Mouse (Mus musculus) cerebellum, postnatal 10 days (tissue): ENCODE results near the gene Ccdc150.

Experiments used
- DNase-seq, 2 experiments: peaks; one replicate each; pipeline ENCODE4 v3.0.0; 2021; ENCODE audit warnings: mixed read lengths in 2 of 2

Ccdc150 gene

GRCm38 (mm10) chr1:54250158-54250866 lies at the start of gene Ccdc150:
Gene Ccdc150 (plus strand): TSS chr1:54250683.
- peak; percentile 99 for DNase-seq

GRCm38 (mm10) chr1:54220273-54220672 lies 30.2 kb upstream of the Ccdc150 start:
- DNase-seq, result no peak

- no peak for DNase-seq
Observed at GRCm38 (mm10) chr1:54242722-54243121, 7.8 kb upstream of the Ccdc150 start.

- peak; percentile 4 to 6 for DNase-seq
Observed at GRCm38 (mm10) chr1:54275552-54275951, 25.1 kb downstream of the Ccdc150 start.

GRCm38 (mm10) chr1:54279628-54280027 lies 29.1 kb downstream of the Ccdc150 start:
- DNase-seq, result no peak

GRCm38 (mm10) chr1:54280651-54281050 lies 30.2 kb downstream of the Ccdc150 start:
- peak; percentile 56 to 69 for DNase-seq

GRCm38 (mm10) chr1:54306404-54306803 lies 55.9 kb downstream of the Ccdc150 start:
- DNase-seq, result no peak

- no peak for DNase-seq
Observed at GRCm38 (mm10) chr1:54326647-54327046, 76.2 kb downstream of the Ccdc150 start.

- no peak for DNase-seq
Observed at GRCm38 (mm10) chr1:54327876-54328545, 77.5 kb downstream of the Ccdc150 start.

- peak; percentile 57 to 59 for DNase-seq
Observed at GRCm38 (mm10) chr1:54332988-54333387, 82.5 kb downstream of the Ccdc150 start.

GRCm38 (mm10) chr1:54354786-54355185 lies 104.3 kb downstream of the Ccdc150 start:
- no peak for DNase-seq

GRCm38 (mm10) chr1:54355485-54355884 lies 105.0 kb downstream of the Ccdc150 start:
- DNase-seq, result peak in 1 of 2 experiments; percentile 3

- peak; percentile 61 for DNase-seq
Observed at GRCm38 (mm10) chr1:54356566-54356965, 106.1 kb downstream of the Ccdc150 start.

- DNase-seq, result peak; percentile 22 to 30
Observed at GRCm38 (mm10) chr1:54377506-54378051, 127.1 kb downstream of the Ccdc150 start.

GRCm38 (mm10) chr1:54380978-54381914 lies 130.8 kb downstream of the Ccdc150 start:
- peak; percentile 86 to 90 for DNase-seq

- peak in 1 of 2 experiments; percentile 12 for DNase-seq
Observed at GRCm38 (mm10) chr1:54384221-54384620, 133.7 kb downstream of the Ccdc150 start.

- no peak for DNase-seq
Observed at GRCm38 (mm10) chr1:54402736-54403135, 152.3 kb downstream of the Ccdc150 start.
